Mouse (Mus musculus) ES-Bruce4 (cell line): ENCODE results near the gene Hoxc6.

Experiments used
- CTCF ChIP-seq: IDR thresholded peaks from one replicate; pipeline ENCODE4 v1.8.1; 2011; ENCODE audit warnings: low read depth, low read length
- EP300 ChIP-seq: IDR thresholded peaks from 2 replicates; pipeline ENCODE4 v1.6.1; 2011; ENCODE audit warnings: low read depth, low read length; ENCODE audit not compliant: insufficient read depth
- POLR2A ChIP-seq: IDR thresholded peaks from one replicate; pipeline ENCODE4 v1.8.1; 2011; ENCODE audit warnings: low read length; ENCODE audit not compliant: insufficient read depth

DNA sequence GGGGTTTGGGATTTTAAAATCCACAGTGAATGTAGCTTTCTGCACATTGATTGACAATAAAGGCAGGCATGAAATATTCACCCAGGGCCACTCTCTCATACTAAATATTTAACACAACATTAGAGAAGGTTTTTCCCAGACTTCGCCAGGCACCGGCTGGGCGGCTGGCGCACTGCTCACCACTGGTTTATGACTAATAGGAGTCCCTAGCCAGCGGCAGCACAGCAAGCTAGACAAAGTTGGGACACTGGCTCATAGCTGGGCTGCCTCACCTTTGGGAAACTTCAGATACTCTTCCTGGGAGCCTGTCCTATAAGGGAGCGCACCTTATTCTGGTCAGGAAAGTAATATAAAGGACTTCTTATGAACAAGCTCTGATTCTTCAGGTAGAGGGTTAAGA is 44.5 kb upstream of the Hoxc6 start:
- no peak for TF ChIP-seq POLR2A
- TF ChIP-seq CTCF = no peak
- no peak for TF ChIP-seq EP300
